Mouse (Mus musculus) ES-Bruce4 (cell line): ENCODE data around the gene Selenos. TPM values are rescaled to one million over a fixed set of nuclear protein-coding genes. Genes with fewer than 3 reads are reported as not detected.
"Not testable (repeated sequence)": the region's sequence is repeated elsewhere in the genome, so short reads cannot be mapped to it uniquely, and the experiment has no call there.

Source experiments
- H3K27ac ChIP-seq: 2 replicates; pipeline ENCODE4 v1.5.1; 2012; ENCODE audit warnings: low read length, inconsistent platforms; ENCODE audit not compliant: insufficient read depth
- H3K27me3 ChIP-seq: 2 replicates; pipeline ENCODE4 v1.6.1; 2012; ENCODE audit warnings: mild to moderate bottlenecking, low read length, inconsistent platforms; ENCODE audit not compliant: control insufficient read depth, poor library complexity, insufficient read depth, severe bottlenecking
- H3K36me3 ChIP-seq: 2 replicates; pipeline ENCODE4 v1.6.1; 2012; ENCODE audit warnings: inconsistent platforms, mild to moderate bottlenecking, low read length, moderate library complexity; ENCODE audit not compliant: control insufficient read depth, poor library complexity, insufficient read depth, severe bottlenecking
- H3K4me1 ChIP-seq: one replicate; pipeline ENCODE4 v1.8.1; 2011; ENCODE audit warnings: low read length; ENCODE audit not compliant: control insufficient read depth, insufficient read depth
- H3K4me3 ChIP-seq: 2 replicates; pipeline ENCODE4 v1.5.1; 2011; ENCODE audit warnings: low read depth, mild to moderate bottlenecking, low read length
- H3K9ac ChIP-seq: 2 replicates; pipeline ENCODE4 v1.6.1; 2012; ENCODE audit warnings: low read depth, mild to moderate bottlenecking, inconsistent platforms; ENCODE audit not compliant: poor library complexity, severe bottlenecking
- H3K9me3 ChIP-seq: replicated peaks from 2 replicates; pipeline ENCODE4 v1.6.1; 2012; ENCODE audit warnings: mild to moderate bottlenecking, low read length, inconsistent platforms; ENCODE audit not compliant: control insufficient read depth, poor library complexity, insufficient read depth, severe bottlenecking
- CTCF ChIP-seq: IDR thresholded peaks from one replicate; pipeline ENCODE4 v1.8.1; 2011; ENCODE audit warnings: low read depth, low read length
- EP300 ChIP-seq: IDR thresholded peaks from 2 replicates; pipeline ENCODE4 v1.6.1; 2011; ENCODE audit warnings: low read depth, low read length; ENCODE audit not compliant: insufficient read depth
- POLR2A ChIP-seq: IDR thresholded peaks from one replicate; pipeline ENCODE4 v1.8.1; 2011; ENCODE audit warnings: low read length; ENCODE audit not compliant: insufficient read depth
- polyA plus RNA-seq: library from polyadenylated mRNA; stranded (reverse); fragments of >200 nt; gene quantifications from 2 replicates; pipeline ENCODE4 v1.2.4, GENCODE M21; 2011; ENCODE audit warnings: low read depth; ENCODE audit not compliant: missing spikeins, insufficient read depth, insufficient read length

Gene Selenos
- polyA plus RNA-seq, 1 experiment: 42.9 TPM

GRCm38 (mm10) chr7:66053946-66054483 is 25.4 kb upstream of the Selenos start:
- Histone ChIP-seq H3K27ac (no peak overlapping the region), H3K27me3 (no peaks in the 10 kb centered on the region), H3K4me1 (no peaks in the 10 kb centered on the region), H3K4me3 (no peak overlapping the region), H3K36me3 (no peaks in the 10 kb centered on the region), H3K9ac (no peak overlapping the region), H3K9me3 (no peaks in the 10 kb centered on the region)
- TF ChIP-seq CTCF (no peak), POLR2A (no peak), EP300 (no peak)

GRCm38 (mm10) chr7:66055356-66055755 is 24.1 kb upstream of the Selenos start:
- not testable (repeated sequence) for H3K4me1 ChIP-seq, H3K9ac ChIP-seq, H3K4me3 ChIP-seq, H3K36me3 ChIP-seq, H3K9me3 ChIP-seq, H3K27me3 ChIP-seq, H3K27ac ChIP-seq

- Histone ChIP-seq H3K36me3 (peaks cover 14% of the 10 kb centered on the region), H3K4me3 (peak within 1 kb of the TSS; percentile 91), H3K27ac (no peak within 1 kb of the TSS), H3K9me3 (no peaks in the 10 kb centered on the region), H3K4me1 (no peaks in the 10 kb centered on the region), H3K27me3 (no peaks in the 10 kb centered on the region), H3K9ac (peak within 1 kb of the TSS; percentile 87)
- TF ChIP-seq EP300: no peak
- no peak for TF ChIP-seq CTCF
- no peak for TF ChIP-seq POLR2A
These were observed 20.7 kb upstream of the Selenos start, which contains the start of gene Snrpa1 for GRCm38 (mm10) chr7:66058703-66059102. Gene Snrpa1, plus strand, starts transcription at chr7:66059003.

GRCm38 (mm10) chr7:66060066-66060956 is 19.1 kb upstream of the Selenos start:
- Histone ChIP-seq H3K36me3 (peaks cover 23% of the 10 kb centered on the region), H3K9ac (peak overlapping the region; percentile 87), H3K4me3 (peak overlapping the region; percentile 91), H3K27ac (no peak overlapping the region), H3K9me3 (no peaks in the 10 kb centered on the region), H3K27me3 (no peaks in the 10 kb centered on the region), H3K4me1 (no peaks in the 10 kb centered on the region)
- TF ChIP-seq POLR2A: peak; percentile 70
- no peak for TF ChIP-seq CTCF
- peak; percentile 82; the same call in 1 of the 2 replicates for TF ChIP-seq EP300

GRCm38 (mm10) chr7:66061057-66061456 is 18.4 kb upstream of the Selenos start:
- no peak overlapping the region for H3K27ac ChIP-seq
- no peak for TF ChIP-seq POLR2A
- TF ChIP-seq CTCF: no peak
- TF ChIP-seq EP300: no peak
- H3K4me3 ChIP-seq: peak overlapping the region; percentile 91

GRCm38 (mm10) chr7:66076411-66076810 is 3.0 kb upstream of the Selenos start:
- Histone ChIP-seq H3K9ac (no peak overlapping the region), H3K27me3 (no peaks in the 10 kb centered on the region), H3K4me3 (no peak overlapping the region), H3K27ac (no peak overlapping the region), H3K4me1 (no peaks in the 10 kb centered on the region), H3K36me3 (peaks cover 38% of the 10 kb centered on the region), H3K9me3 (no peaks in the 10 kb centered on the region; the same call in 1 of the 2 replicates)
- TF ChIP-seq EP300 (no peak), POLR2A (no peak), CTCF (no peak)

More at GRCm38 (mm10) chr7:66061057-66061456, 18.4 kb upstream of the Selenos start:
- no peaks in the 10 kb centered on the region for H3K27me3 ChIP-seq
- no peaks in the 10 kb centered on the region for H3K4me1 ChIP-seq
- peak overlapping the region; percentile 87 for H3K9ac ChIP-seq
- peaks cover 30% of the 10 kb centered on the region for H3K36me3 ChIP-seq
- H3K9me3 ChIP-seq: no peaks in the 10 kb centered on the region
